Mouse (Mus musculus) skeletal muscle tissue, adult 2 months (tissue): Measurements from ENCODE around the gene Zfp36l3.
"Not testable (repeated sequence)": the region's sequence is repeated elsewhere in the genome, so short reads cannot be mapped to it uniquely, and the experiment has no call there.

Experiments
- DNase-seq: peaks from one replicate; pipeline ENCODE4 v3.0.0-alpha.2; 2012; ENCODE audit warnings: low read depth, low spot score

Gene Zfp36l3

DNA sequence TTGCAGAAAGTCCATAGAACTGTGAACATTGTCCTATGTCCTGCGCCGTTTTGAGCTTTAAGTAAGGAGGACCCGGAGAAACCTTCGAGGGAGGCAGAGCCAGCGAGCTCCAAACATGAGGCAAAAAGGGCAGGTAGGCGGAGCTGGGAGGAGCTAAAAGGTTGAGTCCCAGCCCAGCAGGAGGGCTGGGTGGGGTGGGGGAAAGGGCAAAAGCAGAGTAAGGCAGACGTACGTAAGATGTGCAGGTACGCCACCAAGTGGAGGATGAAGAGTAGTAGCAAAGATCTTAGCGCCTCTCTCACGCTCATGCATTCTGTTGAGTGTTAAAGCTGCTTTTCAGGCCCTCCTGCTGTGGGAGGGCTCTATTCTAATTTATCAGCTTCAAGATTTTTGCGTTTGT lies at the start of gene Zfp36l3:
Gene Zfp36l3 (minus strand): TSS at position 119 of the 400 bp plus-strand sequence.
- no peak for DNase-seq

DNA sequence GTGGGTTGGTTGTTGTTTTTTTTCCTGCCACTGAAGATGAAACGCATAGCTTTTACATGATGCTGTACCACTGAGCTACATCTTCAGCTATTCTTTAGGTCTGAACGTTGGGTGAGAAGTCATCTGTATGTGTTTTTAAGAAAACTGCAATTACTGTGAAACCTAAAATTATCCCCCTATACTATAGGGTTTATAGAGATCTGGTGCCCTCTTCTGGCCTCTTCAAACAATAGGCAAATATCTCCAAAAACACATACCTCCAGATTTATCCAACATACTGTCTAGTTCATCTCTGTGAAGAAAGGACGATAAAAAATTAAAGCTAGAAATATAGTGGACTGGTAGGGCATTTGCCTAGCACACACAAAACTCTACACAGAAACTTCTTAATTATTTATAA lies 22.9 kb upstream of the Zfp36l3 start:
- no peak for DNase-seq

DNA sequence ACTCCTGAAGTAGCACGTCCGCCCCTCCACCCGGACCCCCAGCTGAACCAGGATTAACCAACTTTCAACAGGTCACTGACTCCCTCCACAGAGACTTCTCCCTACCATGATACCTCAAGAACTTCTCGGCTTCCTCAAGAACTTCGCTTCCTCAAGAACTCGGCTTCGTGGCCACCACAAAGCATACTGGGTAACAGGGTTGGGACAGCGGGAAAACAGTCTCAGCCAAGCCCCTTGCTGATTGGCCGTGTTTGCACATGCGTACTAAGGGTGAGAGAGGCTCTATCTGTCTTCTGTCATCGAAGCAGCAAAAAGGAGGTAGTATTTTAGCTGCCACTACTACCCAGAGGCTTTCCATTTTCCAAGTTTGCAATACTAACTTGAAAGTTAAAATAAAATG lies 21.3 kb upstream of the Zfp36l3 start, which contains the start of gene Xlr:
Gene Xlr (minus strand): TSS at position 188 of the 400 bp plus-strand sequence.
- not testable (repeated sequence) for DNase-seq

DNA sequence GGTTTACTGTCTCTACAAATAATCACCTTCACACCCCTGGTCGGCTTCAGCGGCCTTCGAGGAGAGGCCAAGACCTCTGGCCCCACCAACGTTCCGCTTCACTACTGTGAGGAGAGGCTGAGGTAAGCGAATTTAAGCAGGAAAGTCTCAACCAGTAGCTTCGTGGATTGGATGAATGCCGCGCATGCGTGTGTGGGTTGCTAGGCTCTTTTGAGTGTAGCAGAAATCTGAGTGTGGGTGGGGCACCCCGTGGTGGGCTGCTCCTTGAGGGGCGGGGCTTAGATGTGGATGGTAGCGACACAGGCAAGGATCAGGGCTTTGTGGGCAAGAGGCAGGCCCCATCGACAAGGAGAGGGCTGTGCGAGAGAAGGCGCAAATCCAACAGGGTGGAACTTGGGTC lies 18.5 kb downstream of the Zfp36l3 start, which contains the start of gene 1700013H16Rik:
Gene 1700013H16Rik (minus strand): TSS at position 96 of the 400 bp plus-strand sequence.
- DNase-seq: no peak

DNA sequence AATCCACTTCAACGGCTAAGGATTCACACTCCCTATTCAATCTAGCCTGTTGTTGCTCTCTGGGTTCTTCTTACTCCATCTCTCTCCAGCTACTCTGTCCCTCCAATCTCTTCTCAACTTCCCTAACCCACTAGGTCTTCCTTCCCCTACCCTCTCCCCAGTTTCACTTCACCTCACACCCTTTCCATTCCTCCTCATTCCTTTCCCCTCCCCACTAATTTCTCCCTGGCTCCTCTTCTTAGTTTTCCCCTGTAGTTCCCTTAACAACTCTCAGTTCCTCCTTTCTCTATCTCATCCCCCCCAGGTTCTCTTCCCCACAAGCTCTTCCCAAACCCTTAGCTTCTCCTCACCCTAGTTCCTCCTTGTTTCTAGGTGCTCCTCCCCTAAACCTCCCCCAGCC lies 23.3 kb downstream of the Zfp36l3 start:
- DNase-seq: no peak

DNA sequence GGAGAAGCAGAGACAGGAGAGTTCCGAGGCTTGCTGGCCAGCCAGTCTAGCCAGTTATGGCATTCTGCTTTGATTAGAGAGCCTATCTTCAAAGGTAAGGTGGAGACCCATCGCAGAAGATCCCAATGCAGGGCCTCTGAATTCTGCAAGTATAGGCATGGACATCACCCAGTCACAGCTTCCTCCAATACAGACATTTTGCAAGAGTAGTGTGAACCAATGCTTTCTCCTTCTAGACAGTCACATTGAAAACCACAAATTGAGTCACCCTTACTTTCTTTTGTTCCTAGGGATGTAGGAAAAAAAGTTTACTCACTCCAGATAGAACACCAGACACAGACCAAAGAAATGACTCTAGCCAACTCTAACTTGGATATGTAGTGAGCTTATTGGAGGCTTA lies 47.2 kb downstream of the Zfp36l3 start:
- no peak for DNase-seq

DNA sequence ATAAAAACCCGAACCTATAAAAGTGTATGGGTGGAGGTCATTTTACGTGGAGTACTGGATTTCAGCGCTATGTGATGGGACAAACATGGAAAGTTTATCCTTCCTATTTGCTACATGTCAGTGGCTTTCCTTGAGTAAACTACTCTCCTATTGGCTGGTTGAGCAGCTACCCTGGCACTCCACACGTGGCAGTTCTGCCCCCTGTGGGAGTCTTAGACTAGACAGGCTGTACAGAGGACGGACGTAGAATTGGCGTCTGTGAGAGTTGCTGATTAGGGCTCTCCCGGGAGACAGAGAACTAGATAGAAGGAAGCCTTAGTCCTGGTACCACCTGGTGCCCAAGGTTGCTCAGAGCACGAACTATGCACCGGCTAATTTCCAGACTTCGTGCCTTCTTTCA lies 51.6 kb downstream of the Zfp36l3 start, which contains the start of gene 4930502E18Rik:
Gene 4930502E18Rik (plus strand): TSS at position 231 of the 400 bp plus-strand sequence.
- DNase-seq: no peak
